Mouse (Mus musculus): Measurements from ENCODE around the gene Kcnh4. TPM values are rescaled to one million over a fixed set of nuclear protein-coding genes. Genes with fewer than 3 reads are reported as not detected.
A peak's percentile ranks its signal among the peaks of the same experiment; 100 is the strongest.

Kcnh4 gene
- total and polyA plus RNA-seq, 3 experiments, result 0.04 TPM; not detected in 2

GRCm38 (mm10) chr11:100721254-100721653, 38.5 kb downstream of the Kcnh4 start:
- intact Hi-C loops (cut with DNase I), result loop anchor here (10.0 kb wide), 1 partner anchor 344 kb away; no protein-coding TSS in a partner anchor
- peak overlapping the region; percentile 82 for H3K27ac ChIP-seq
- TF ChIP-seq EP300 (IDR thresholded peaks at IDR 0.05; ENCODE audit: insufficient read depth, low read depth, low read length), result no peak
- TF ChIP-seq CTCF (IDR thresholded peaks at IDR 0.05), result no peak
- TF ChIP-seq POLR2A (IDR thresholded peaks at IDR 0.05; ENCODE audit: insufficient read depth, low read depth, low read length), result peak; percentile 39; the same call in 1 of the 2 replicates
- H3K4me3 ChIP-seq, result peak overlapping the region; percentile 11; the same call in 1 of the 2 replicates
- peaks cover 45% of the 10 kb centered on the region for H3K36me3 ChIP-seq (ENCODE audit: control insufficient read depth, insufficient read depth, low read length)
- H3K9ac ChIP-seq (ENCODE audit: low read depth, low read length), result no peak overlapping the region; the same call in 1 of the 2 replicates
- peaks cover 5% of the 10 kb centered on the region for H3K79me2 ChIP-seq (replicated peaks; ENCODE audit: control insufficient read depth, insufficient read depth, low read length)
- peaks cover 49% of the 10 kb centered on the region for H3K4me1 ChIP-seq (ENCODE audit: control insufficient read depth, insufficient read depth, low read length)
- peak in 1 of 2 experiments; percentile 35 for DNase-seq
- H3K27me3 ChIP-seq (ENCODE audit: control insufficient read depth, insufficient read depth, low read length), result no peaks in the 10 kb centered on the region
- WGBS, result 24% methylated on average over 4 of the region's 4 CpGs

GRCm38 (mm10) chr11:100720345-100720744, 39.4 kb downstream of the Kcnh4 start:
- intact Hi-C loops (cut with DNase I), result loop anchor here (10.0 kb wide), 1 partner anchor 344 kb away; no protein-coding TSS in a partner anchor
- Histone ChIP-seq H3K79me2 (replicated peaks; ENCODE audit: control insufficient read depth, insufficient read depth, low read length) (peaks cover 5% of the 10 kb centered on the region), H3K27ac (peak overlapping the region; percentile 82), H3K36me3 (ENCODE audit: control insufficient read depth, insufficient read depth, low read length) (peaks cover 43% of the 10 kb centered on the region), H3K4me1 (ENCODE audit: control insufficient read depth, insufficient read depth, low read length) (peaks cover 44% of the 10 kb centered on the region), H3K27me3 (ENCODE audit: control insufficient read depth, insufficient read depth, low read length) (no peaks in the 10 kb centered on the region), H3K4me3 (no peak overlapping the region), H3K9ac (ENCODE audit: low read depth, low read length) (peak overlapping the region; percentile 7)
- DNase-seq, result peak; percentile 41 to 53
- TF ChIP-seq EP300 (IDR thresholded peaks at IDR 0.05; ENCODE audit: insufficient read depth, low read depth, low read length), result 0 out of 2 replicates have a peak, but pooled peaks have one; percentile 20
- TF ChIP-seq POLR2A (IDR thresholded peaks at IDR 0.05; ENCODE audit: insufficient read depth, low read depth, low read length), result no peak
- WGBS, result 7% methylated on average over 5 of the region's 5 CpGs

- Histone ChIP-seq H3K79me2 (replicated peaks; ENCODE audit: control insufficient read depth, insufficient read depth, low read length) (peaks cover 5% of the 10 kb centered on the region), H3K9ac (ENCODE audit: low read depth, low read length) (no peak overlapping the region), H3K27me3 (ENCODE audit: control insufficient read depth, insufficient read depth, low read length) (no peaks in the 10 kb centered on the region), H3K4me3 (no peak overlapping the region), H3K27ac (peak overlapping the region; percentile 82), H3K4me1 (ENCODE audit: control insufficient read depth, insufficient read depth, low read length) (peaks cover 39% of the 10 kb centered on the region), H3K36me3 (ENCODE audit: control insufficient read depth, insufficient read depth, low read length) (peaks cover 40% of the 10 kb centered on the region)
- WGBS, result 72% methylated on average over 11 of the region's 11 CpGs
- no peak for TF ChIP-seq CTCF (IDR thresholded peaks at IDR 0.05)
- no peak for TF ChIP-seq EP300 (IDR thresholded peaks at IDR 0.05; ENCODE audit: insufficient read depth, low read depth, low read length)
- no peak for TF ChIP-seq POLR2A (IDR thresholded peaks at IDR 0.05; ENCODE audit: insufficient read depth, low read depth, low read length)
- DNase-seq, result no peak
- intact Hi-C loops (cut with DNase I), result loop anchor here (10.0 kb wide), 2 partner anchors 345 to 455 kb away; partner anchors contain the start of genes Ccr10, Cntnap1 and Plekhh3
Measured at GRCm38 (mm10) chr11:100719893-100720292, 39.8 kb downstream of the Kcnh4 start.

GRCm38 (mm10) chr11:100719312-100719711, 40.4 kb downstream of the Kcnh4 start:
- Histone ChIP-seq H3K36me3 (ENCODE audit: control insufficient read depth, insufficient read depth, low read length) (peaks cover 39% of the 10 kb centered on the region), H3K9ac (ENCODE audit: low read depth, low read length) (no peak overlapping the region), H3K27me3 (ENCODE audit: control insufficient read depth, insufficient read depth, low read length) (no peaks in the 10 kb centered on the region), H3K27ac (peak overlapping the region; percentile 82), H3K4me1 (ENCODE audit: control insufficient read depth, insufficient read depth, low read length) (peaks cover 38% of the 10 kb centered on the region), H3K79me2 (replicated peaks; ENCODE audit: control insufficient read depth, insufficient read depth, low read length) (peaks cover 5% of the 10 kb centered on the region), H3K4me3 (no peak overlapping the region)
- no peak for TF ChIP-seq EP300 (IDR thresholded peaks at IDR 0.05; ENCODE audit: insufficient read depth, low read depth, low read length)
- TF ChIP-seq POLR2A (IDR thresholded peaks at IDR 0.05; ENCODE audit: insufficient read depth, low read depth, low read length), result no peak
- TF ChIP-seq CTCF (IDR thresholded peaks at IDR 0.05), result no peak
- WGBS, result 55% methylated on average over 3 of the region's 3 CpGs
- no peak for DNase-seq
- intact Hi-C loops (cut with DNase I), result loop anchor here (10.0 kb wide), 1 partner anchor 455 kb away; the partner anchor contains the start of genes Ccr10, Cntnap1 and Plekhh3

GRCm38 (mm10) chr11:100718866-100719265, 40.9 kb downstream of the Kcnh4 start:
- no peak for TF ChIP-seq POLR2A (IDR thresholded peaks at IDR 0.05; ENCODE audit: insufficient read depth, low read depth, low read length)
- no peak for TF ChIP-seq CTCF (IDR thresholded peaks at IDR 0.05)
- no peak for TF ChIP-seq EP300 (IDR thresholded peaks at IDR 0.05; ENCODE audit: insufficient read depth, low read depth, low read length)
- H3K9ac ChIP-seq (ENCODE audit: low read depth, low read length), result no peak overlapping the region
- peak overlapping the region; percentile 64 for H3K27ac ChIP-seq
- no peaks in the 10 kb centered on the region for H3K27me3 ChIP-seq (ENCODE audit: control insufficient read depth, insufficient read depth, low read length)
- H3K36me3 ChIP-seq (ENCODE audit: control insufficient read depth, insufficient read depth, low read length), result peaks cover 36% of the 10 kb centered on the region
- H3K4me1 ChIP-seq (ENCODE audit: control insufficient read depth, insufficient read depth, low read length), result peaks cover 38% of the 10 kb centered on the region
- peaks cover 5% of the 10 kb centered on the region for H3K79me2 ChIP-seq (replicated peaks; ENCODE audit: control insufficient read depth, insufficient read depth, low read length)
- intact Hi-C loops (cut with DNase I), result loop anchor here (10.0 kb wide), 1 partner anchor 456 kb away; the partner anchor contains the start of genes Ccr10, Cntnap1 and Plekhh3
- WGBS, result 75% methylated on average over 4 of the region's 4 CpGs
- H3K4me3 ChIP-seq, result no peak overlapping the region
- peak in 1 of 2 experiments; percentile 45 for DNase-seq

GRCm38 (mm10) chr11:100718462-100718861, 41.3 kb downstream of the Kcnh4 start:
- H3K4me1 ChIP-seq (ENCODE audit: control insufficient read depth, insufficient read depth, low read length), result peaks cover 38% of the 10 kb centered on the region
- 91% methylated on average over 7 of the region's 7 CpGs for WGBS
- peak overlapping the region; percentile 64 for H3K27ac ChIP-seq
- TF ChIP-seq EP300 (IDR thresholded peaks at IDR 0.05; ENCODE audit: insufficient read depth, low read depth, low read length), result no peak
- TF ChIP-seq POLR2A (IDR thresholded peaks at IDR 0.05; ENCODE audit: insufficient read depth, low read depth, low read length), result no peak
- no peak for TF ChIP-seq CTCF (IDR thresholded peaks at IDR 0.05)
- no peak overlapping the region for H3K9ac ChIP-seq (ENCODE audit: low read depth, low read length)
- H3K27me3 ChIP-seq (ENCODE audit: control insufficient read depth, insufficient read depth, low read length), result no peaks in the 10 kb centered on the region
- peaks cover 33% of the 10 kb centered on the region for H3K36me3 ChIP-seq (ENCODE audit: control insufficient read depth, insufficient read depth, low read length)
- H3K79me2 ChIP-seq (replicated peaks; ENCODE audit: control insufficient read depth, insufficient read depth, low read length), result peaks cover 5% of the 10 kb centered on the region
- no peak for DNase-seq
- no peak overlapping the region for H3K4me3 ChIP-seq
- intact Hi-C loops (cut with DNase I), result loop anchor here (10.0 kb wide), 1 partner anchor 456 kb away; the partner anchor contains the start of genes Ccr10, Cntnap1 and Plekhh3
